Mouse (Mus musculus): ENCODE measurements around the gene H2al1g.
"Not testable (repeated sequence)": the region's sequence is repeated elsewhere in the genome, so short reads cannot be mapped to it uniquely, and the experiment has no call there.

GRCm38 (mm10) chrX:11324359-11324758, 6.3 kb downstream of the H2al1g start, which contains the start of gene H2al1i:
- not testable (repeated sequence) for TF ChIP-seq CTCF, POLR2A (IDR thresholded peaks at IDR 0.05; ENCODE audit: extremely low read depth, insufficient read depth, low read length)
